Mouse (Mus musculus): Measurements from ENCODE around the gene Cd28.

DNA sequence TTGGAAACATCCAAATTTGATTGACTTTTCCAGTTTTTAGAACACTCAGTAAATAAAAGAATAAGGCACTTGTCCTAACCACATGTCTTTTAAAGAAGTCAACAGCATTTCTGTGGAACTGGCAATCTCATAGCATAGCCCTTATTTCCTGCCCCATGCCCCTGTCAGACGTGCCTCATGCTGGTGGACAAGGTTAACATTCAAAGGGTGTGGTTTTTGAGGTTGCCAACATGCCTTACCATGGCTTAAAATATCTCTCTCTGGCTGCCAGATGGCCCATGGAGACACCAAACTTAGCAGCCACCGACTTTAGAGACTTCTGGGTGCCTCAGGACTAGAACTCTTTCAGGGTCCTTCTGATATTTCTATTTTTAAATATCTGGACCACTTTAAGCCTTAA, 14.0 kb upstream of the Cd28 start:
- no peak for TF ChIP-seq POLR2A (IDR thresholded peaks at IDR 0.05; ENCODE audit: insufficient read depth, low read length)
- TF ChIP-seq CTCF (IDR thresholded peaks at IDR 0.05; ENCODE audit: low read depth, low read length) = no peak

Data from ES-Bruce4 (cell line).